Mouse (Mus musculus): Measurements from ENCODE around the gene Vmn1r218.

DNA sequence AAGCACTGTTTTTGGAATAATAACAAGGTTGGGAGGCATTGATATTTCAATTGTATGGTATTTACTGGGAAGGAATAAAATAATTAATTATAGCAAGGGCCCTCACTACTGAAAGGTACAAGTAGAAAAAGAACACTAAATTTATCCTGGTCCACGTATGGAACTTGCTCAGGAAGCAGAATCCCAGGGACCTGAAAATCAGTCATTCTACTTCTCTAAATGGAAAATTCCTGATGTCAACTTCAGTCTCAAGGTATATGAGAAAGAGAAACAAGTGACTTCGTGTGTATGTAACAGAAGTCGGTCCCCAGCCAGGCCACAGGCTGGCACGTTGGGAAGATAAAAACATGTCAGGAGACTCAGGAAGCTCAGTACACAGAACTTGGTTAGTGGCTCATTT is 26.1 kb downstream of the Vmn1r218 start, which contains the start of gene Vmn1r219:
- TF ChIP-seq CTCF (IDR thresholded peaks at IDR 0.05; ENCODE audit: low read depth) (no peak), EP300 (optimal IDR thresholded peaks at IDR 0.05) (no peak)
